Mouse (Mus musculus) fat pad, adult 2 months (tissue): ENCODE data around the gene Fbxw27.
A peak's percentile ranks its signal among the peaks of the same experiment; 100 is the strongest.
"Not testable (repeated sequence)": the region's sequence is repeated elsewhere in the genome, so short reads cannot be mapped to it uniquely, and the experiment has no call there.

ENCODE experiments used
- DNase-seq: peaks from one replicate; pipeline ENCODE4 v3.0.0-alpha.2; 2011; ENCODE audit warnings: low read depth, low spot score; ENCODE audit errors: extremely low read depth

Fbxw27 gene

GRCm38 (mm10) chr9:109790570-109790969, at the start of gene Fbxw27:
Gene Fbxw27 (minus strand): TSS chr9:109790670.
- not testable (repeated sequence) for DNase-seq

- DNase-seq: no peak
Measured at GRCm38 (mm10) chr9:109833088-109833412, 42.6 kb upstream of the Fbxw27 start.

- DNase-seq: no peak
Measured at GRCm38 (mm10) chr9:109832391-109833087, 42.1 kb upstream of the Fbxw27 start, which contains the start of gene Nme6. Gene Nme6 (plus strand): TSS chr9:109832749.

- DNase-seq: no peak
Measured at GRCm38 (mm10) chr9:109826181-109826580, 35.7 kb upstream of the Fbxw27 start.

GRCm38 (mm10) chr9:109825739-109826138, 35.3 kb upstream of the Fbxw27 start:
- DNase-seq: no peak

GRCm38 (mm10) chr9:109816341-109816740, 25.9 kb upstream of the Fbxw27 start:
- DNase-seq: peak; percentile 84

GRCm38 (mm10) chr9:109813424-109813823, 23.0 kb upstream of the Fbxw27 start:
- no peak for DNase-seq

- DNase-seq: no peak
Measured at GRCm38 (mm10) chr9:109811980-109812379, 21.5 kb upstream of the Fbxw27 start, which contains the start of gene Spink8. Gene Spink8 (plus strand): TSS chr9:109812280.

- no peak for DNase-seq
Measured at GRCm38 (mm10) chr9:109807898-109808297, 17.4 kb upstream of the Fbxw27 start.

- no peak for DNase-seq
Measured at GRCm38 (mm10) chr9:109806695-109807293, 16.3 kb upstream of the Fbxw27 start.

GRCm38 (mm10) chr9:109806260-109806659, 15.8 kb upstream of the Fbxw27 start:
- DNase-seq: no peak

- DNase-seq: not testable (repeated sequence)
Measured at GRCm38 (mm10) chr9:109805596-109805995, 15.1 kb upstream of the Fbxw27 start.

GRCm38 (mm10) chr9:109798051-109798450, 7.6 kb upstream of the Fbxw27 start:
- DNase-seq: no peak

- no peak for DNase-seq
Measured at GRCm38 (mm10) chr9:109795811-109796210, 5.3 kb upstream of the Fbxw27 start.

GRCm38 (mm10) chr9:109795221-109795620, 4.8 kb upstream of the Fbxw27 start:
- DNase-seq: no peak

GRCm38 (mm10) chr9:109766841-109767240, 23.6 kb downstream of the Fbxw27 start:
- peak; percentile 45 for DNase-seq

GRCm38 (mm10) chr9:109745989-109746388, 44.5 kb downstream of the Fbxw27 start, which contains the start of gene Fbxw26:
Gene Fbxw26 (minus strand): TSS chr9:109746089.
- DNase-seq: not testable (repeated sequence)
